Mouse (Mus musculus) erythroblast, adult 5-6 weeks (primary cell): ENCODE measurements around the gene Vps13d. TPM values are rescaled to one million over a fixed set of nuclear protein-coding genes. Genes with fewer than 3 reads are reported as not detected.

Experiments
- ATAC-seq: replicated peaks from 2 replicates; pipeline ENCODE4 v1.8.0; 2016; ENCODE audit warnings: moderate number of reproducible peaks, mild to moderate bottlenecking, moderate TSS enrichment, inconsistent platforms; ENCODE audit not compliant: poor library complexity, low FRiP score, severe bottlenecking
- total RNA-seq, 2 experiments: library from RNA; stranded (forward) in 1 of 2; stranded (reverse) in 1 of 2; fragments of 150-400 nt in 1 of 2; fragments of 200-764, 138-1000 nt in 1 of 2; gene quantifications; 2 replicates each; pipeline versions ENCODE4 v1.2.3 to v1.2.4; 2015 to 2017; ENCODE audit warnings: low replicate concordance in 2 of 2

The Vps13d gene
- total RNA-seq, 2 experiments from 2014 or later, result 38.5 to 44.2 TPM

DNA sequence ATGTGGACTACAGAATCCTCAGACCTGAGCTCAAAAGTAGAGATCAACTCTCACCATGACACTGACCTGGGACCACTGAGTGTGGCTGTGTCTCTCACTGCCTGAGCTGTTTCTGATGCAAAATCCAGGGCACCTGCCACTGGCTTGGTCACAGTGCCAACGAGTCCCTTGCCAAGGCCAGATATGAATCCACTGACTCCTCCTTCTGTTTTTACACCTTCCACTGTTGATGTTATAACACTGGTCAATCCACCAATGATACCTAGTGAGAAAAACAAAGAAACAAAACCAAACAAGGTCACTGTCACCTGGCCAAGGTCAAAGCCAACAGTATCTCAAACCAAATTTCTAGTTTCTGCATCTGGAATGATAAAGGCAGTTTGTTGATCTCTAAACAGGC lies 178.1 kb downstream of the Vps13d start:
- no peak for ATAC-seq

DNA sequence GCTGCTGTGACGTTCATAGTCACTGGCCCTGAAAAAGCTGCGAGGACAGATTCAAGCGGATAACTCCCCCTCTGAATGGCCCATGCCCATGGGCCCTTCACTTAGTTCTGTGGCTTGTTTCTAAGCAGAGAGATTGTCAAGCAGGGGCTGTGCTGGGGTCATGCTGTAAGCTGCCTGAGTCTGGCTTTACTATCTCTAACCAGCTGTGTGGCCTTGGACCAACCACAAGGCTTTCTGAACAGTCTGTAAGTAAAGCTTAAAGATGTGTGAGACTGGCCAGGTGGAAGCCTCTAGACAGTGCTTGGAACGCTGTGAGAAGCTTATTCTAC lies 180.2 kb downstream of the Vps13d start:
- ATAC-seq, result no peak

DNA sequence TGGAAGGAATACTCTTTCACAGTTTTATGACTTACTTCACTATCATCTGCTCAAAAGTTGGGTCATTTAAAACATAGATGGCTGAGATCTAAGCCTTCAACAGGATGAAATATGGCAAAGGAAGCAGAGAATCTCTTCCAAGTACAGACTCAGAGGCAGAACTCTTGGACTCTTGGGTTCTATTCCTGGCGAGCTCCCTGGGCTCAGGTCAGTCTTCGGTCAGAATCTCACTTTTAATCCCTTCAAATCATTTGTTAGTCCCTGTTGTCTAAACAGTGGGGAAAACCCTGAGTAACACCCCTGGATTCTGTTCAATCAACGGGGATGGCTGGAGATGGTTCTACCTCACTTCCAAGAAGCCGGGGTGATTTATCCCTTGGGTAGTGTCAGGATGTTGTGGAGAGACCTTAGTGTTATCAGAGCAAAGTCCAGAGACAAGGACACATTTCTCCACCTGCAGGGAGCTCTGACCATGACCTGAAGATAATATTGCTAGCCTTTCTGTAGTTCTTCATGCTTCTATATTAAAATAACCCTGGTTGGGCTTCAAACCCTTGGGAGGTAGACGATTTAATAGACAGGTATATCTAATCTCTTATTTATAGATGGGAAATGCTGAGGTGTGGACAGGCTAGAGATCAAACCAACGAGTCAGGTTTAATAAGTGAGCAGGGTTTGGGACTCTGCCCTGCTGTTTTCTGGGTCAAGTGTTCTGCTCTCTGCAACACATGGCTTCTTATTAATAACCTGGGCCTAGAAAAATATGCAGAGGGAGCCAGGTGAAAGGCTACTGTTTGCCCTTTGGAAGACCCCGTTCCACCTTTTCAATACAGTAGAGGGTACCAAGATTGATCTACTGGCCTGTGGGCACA lies 180.8 kb downstream of the Vps13d start:
- ATAC-seq, result no peak

DNA sequence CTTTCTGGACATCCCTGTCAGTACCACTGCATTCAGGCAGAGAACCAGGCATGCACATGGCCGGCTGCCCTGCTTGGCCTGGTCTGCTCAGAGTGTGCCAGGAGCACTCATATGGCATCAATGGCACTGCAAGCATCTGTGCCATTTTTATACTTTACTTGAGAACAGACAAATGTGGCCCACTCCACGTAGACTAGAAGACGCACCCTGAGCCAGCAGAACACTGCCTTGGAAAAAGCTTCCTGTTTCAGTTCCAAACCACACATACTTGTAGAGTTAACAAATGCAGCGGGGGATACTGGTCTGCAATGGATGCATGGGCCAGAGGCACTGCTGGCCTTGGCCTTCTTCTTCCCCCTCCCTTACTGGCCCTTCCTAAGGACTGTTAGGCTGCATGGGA lies 181.6 kb downstream of the Vps13d start:
- ATAC-seq, result 0 out of 2 replicates have a peak, but pooled peaks have one; percentile 6

DNA sequence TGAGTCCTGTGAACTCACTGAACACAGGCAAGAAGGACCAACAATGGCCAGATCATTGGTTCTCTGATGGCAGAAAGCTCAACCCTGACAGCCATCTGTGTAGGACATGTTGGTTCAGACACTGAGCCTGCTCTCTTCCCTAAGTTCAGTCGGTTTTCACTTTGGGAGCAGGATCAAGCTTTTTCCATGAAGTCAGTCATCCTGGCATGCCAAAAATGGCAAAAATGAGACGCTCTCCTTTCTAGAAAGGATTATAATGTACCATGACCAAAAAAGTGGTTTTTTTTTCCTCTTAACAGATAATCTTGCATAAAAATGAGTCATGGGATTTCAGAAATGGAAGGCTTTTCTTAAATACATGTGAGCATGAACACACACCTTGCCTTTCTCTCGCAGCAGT lies 183.6 kb downstream of the Vps13d start:
- no peak for ATAC-seq

DNA sequence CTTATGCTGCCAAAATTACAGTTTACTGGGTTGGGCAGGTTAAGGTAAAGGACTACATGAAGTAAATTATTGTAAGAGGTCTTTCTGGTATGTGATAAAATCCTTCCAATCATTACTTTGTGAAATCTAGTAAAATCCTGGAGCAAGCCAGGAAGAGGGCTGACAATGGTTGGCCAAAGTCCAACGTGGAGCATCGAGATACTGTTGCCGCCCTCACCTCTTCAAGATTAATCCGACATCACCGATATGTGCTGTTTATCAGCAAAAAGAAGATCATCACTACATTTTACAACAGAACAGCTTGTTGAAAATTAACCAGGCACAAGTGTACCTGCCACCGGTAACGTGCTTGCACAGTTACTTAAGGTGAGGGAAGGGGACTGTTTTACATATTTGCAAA lies 184.9 kb downstream of the Vps13d start:
- ATAC-seq, result no peak

DNA sequence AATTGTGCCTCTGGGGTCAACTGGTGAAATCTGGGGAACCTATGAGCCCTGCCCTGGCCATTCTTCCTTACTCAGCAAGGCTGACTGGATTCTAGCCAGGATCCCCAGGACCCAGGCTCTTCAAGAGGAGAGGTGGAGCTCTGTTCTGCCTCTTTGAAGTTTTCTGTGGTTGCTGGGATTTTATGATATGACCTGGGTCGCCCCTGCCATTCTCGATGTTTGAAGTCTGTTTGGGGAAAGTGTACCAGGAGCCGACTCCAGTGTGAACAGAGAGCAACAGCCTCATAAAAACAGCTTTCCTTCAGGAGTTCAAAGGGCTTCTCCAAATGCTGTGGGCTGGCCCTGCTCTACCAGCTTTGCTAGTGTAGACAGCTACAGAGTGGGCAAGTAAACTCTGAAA lies 185.4 kb downstream of the Vps13d start:
- no peak for ATAC-seq

DNA sequence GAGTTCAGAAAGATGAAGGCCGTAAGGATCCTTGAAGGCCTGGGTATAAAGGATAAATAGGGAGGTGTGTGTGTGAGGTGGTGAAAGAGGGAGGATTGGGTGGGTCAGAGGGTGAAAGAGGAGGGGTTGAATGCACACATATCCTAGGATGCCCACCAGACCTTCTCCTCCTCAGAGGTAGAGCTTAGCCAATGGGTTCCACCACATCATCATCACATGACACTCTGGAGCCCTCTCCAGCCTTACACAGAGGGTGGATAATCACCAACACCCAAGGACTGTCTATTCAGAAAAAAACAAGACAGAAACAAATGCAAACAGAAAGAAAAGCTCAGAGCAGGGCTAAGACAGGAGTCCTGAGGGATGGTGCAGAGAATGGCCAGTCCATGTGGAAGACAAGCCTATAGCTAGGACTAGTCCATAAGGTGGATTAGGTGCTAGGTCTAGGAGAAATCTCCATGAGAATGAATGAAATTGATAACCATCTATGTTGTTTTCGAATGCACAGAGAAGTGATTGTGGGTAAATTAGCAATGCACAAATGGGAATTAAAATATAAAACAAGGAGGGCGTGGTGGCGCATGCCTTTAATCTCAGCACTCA lies 188.8 kb downstream of the Vps13d start:
- ATAC-seq, result no peak

DNA sequence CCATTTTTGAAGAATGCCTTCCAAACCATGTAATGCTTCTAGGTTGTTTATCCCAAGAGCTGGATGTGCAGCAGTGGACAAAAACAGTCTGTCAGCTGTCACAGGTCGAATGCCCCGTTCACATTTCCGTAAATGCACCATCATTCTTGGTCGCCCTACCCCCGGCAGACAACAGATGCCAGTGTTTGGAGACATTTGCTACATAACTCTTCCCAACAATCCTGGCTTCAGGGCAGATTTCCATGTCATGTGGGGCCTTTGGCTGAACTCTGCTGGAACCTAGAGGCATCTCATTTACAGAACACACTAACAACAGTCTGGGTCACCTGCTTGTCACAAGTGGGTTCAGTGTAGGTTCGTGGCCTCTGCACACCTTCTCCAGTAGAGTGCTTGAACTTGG lies 190.6 kb downstream of the Vps13d start:
- ATAC-seq, result no peak

DNA sequence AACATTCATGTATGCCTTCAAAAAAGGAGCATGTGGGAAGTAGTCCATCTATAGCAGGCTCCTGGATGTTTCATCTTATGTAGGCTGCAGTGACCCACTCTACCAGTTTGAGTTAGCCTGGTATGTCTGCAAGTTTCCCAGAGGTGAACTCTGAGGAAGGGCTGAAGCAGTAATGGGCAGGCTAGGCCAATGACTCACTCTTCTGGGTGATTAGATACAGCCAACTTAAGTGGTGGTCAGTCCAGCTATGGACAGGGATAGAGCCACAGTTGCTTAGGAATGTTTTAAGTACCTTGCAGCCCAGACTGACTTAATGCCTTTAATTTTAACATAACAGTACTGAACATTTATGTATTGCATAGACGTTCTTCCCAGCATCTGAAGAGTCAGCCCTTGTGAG lies 192.1 kb downstream of the Vps13d start:
- no peak for ATAC-seq

DNA sequence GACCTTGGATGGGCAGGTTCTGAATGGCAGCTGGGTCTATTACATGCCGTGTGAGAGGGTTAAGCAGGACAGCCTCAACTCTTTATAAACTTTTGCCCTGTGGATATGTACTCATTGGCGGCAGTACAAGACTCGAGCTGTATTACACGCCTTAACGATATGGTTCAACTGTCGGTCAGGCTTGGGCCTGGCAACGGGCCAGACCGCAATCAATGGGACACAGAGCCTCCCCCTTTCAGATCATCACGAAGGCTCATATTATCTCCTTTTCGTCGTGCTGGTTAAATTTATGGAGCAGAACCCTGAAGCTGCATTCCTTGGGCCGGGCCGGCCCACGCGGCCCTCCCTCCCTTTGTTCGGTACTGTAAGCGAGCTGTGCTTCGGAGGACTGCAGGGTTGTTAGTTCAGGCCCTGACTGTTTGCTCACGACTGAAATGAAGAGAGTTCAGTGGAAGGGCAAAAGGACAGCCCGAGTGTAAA lies 194.9 kb downstream of the Vps13d start:
- ATAC-seq, result peak; percentile 79

DNA sequence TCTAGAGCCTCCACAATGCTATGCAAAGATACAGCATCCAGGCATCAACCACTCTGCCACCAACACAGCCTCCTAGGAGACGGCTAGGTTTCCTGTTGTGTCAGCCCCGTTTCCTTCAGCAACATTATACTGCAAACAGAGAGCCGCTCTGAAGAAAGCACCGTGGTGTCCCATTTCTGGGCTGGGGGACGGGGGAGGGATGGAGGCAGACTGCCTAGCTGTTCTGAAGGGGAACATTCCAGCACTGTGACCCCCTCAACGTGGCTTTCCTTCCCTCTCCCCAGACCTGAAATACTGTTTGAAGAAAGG lies 195.3 kb downstream of the Vps13d start:
- ATAC-seq, result peak; percentile 40

DNA sequence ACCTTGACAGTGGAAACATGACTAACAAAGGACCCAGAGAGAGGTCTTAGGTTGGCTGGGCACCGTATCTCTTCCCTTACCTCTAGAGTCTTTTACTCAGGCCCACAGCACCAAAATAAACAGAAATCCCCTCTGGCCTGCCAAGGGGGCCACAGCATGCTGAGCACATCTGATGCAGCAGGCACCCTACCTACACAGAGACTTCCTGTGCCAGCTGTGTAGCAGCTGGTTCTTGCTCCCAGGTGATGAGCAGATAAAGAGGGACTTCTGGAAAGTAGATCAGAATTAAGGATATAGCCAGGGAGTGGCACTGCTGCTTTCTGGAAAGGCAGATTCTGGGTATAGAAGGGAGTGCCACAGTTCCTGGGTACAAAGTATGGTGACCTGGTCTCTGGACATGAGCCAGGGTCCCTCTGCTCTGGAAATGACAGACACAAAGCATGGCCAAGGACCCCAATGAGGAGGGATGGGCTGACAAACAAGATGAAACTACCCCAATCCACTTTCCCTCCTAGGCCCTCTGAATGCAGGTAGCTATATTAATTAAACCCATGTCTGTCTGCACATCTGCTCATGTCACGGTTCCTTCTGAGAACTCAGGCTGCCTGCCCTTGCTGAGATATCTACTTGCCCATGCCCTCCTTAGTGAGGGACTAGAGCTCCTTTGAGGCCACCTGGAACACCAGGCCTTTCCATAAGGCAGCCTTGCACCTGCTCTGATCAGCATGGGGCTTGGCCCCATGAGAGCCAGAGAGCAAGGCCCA lies 195.8 kb downstream of the Vps13d start:
- ATAC-seq, result peak; percentile 42

DNA sequence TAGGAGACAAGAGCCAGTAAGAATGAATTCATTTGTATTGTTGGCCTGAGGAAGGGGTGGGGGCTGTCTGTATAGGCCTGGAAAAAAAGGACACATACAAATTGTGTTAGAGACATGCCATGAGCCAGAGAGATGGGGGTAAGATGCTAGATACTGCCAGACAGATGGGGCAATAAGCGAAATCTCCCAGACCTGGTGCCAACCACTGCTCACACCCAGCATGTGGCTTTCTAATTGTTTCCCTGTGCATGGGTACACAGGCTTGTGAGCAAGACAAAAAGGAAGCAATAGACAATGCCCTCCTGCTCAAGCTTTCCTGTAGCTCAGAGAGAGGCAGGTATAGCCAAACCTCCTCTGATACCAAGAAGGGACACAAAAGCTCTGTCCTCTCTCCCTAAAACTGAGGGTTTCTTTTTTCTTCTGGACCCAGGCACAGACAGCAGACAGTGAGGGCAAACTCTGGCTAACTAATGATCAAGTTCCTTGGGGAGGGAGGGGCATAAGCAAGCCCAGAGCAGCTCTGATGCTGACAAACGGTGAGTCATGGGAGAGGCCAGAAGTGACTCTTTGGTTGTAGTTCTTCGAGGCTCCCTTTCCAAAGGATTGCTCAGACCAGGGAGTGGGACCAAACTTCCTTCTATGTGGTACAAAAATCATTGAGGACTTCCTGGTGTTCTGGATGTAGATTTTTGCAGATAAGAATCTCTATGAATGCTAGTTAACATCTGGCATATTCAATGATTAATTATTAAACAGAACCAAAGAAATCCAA lies 196.7 kb downstream of the Vps13d start:
- ATAC-seq, result peak; percentile 64

DNA sequence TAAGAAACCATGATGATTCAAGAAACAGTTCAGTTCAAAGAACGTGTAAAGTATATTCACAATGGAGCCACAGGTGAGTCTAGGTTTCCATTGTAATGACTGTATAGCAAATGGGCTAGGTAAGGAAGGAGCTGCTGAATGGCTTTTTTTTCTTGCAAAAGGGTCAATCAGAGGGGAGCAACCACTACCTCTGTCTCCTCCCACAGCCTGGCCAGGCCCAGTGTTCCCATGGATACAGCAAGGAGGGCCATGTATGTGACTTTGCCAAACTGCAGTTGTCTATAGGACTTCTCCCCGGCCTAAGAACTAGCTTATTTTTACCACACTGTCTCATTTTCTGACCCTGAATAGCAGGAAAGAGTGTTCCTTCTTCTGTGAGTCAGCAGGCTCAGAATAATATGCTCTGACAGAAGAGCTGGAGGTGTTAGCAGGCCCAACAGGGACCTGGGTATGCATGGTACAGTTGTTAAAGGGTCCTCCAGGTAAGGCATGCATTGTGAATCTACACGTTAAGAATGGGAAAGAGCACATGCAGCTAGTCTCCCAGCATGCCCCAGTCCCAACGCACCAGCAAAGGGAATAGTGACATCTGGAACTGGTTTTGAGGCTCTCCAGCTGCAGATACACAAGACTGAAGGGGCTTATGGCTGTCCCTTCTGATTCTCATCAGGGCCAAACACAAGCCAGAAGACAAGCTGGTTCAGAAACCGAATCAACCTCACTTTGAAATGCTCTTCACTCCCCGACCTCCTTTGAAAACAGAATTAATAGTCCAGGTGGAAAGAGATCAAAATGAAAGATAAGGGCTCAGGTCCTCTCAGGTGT lies 197.6 kb downstream of the Vps13d start:
- no peak for ATAC-seq

DNA sequence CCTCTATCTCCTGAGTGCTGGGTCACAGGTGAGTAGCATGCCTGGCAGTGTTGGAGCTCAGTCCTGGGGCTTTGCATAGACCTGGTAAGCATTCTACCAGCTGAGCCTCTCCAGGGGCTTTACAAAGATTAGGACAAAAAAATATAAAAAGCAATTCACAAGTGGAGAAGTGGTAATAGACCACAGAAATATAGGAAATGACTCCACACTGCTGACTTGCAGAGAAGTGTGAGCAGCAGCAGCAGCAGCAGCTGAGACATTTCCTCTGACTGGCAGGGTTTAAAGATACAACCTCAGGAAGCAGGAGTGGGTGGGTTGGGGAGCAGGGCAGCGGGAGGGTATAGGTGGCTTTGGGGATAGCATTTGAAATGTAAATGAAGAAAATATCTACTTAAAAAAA lies 199.0 kb downstream of the Vps13d start:
- no peak for ATAC-seq

DNA sequence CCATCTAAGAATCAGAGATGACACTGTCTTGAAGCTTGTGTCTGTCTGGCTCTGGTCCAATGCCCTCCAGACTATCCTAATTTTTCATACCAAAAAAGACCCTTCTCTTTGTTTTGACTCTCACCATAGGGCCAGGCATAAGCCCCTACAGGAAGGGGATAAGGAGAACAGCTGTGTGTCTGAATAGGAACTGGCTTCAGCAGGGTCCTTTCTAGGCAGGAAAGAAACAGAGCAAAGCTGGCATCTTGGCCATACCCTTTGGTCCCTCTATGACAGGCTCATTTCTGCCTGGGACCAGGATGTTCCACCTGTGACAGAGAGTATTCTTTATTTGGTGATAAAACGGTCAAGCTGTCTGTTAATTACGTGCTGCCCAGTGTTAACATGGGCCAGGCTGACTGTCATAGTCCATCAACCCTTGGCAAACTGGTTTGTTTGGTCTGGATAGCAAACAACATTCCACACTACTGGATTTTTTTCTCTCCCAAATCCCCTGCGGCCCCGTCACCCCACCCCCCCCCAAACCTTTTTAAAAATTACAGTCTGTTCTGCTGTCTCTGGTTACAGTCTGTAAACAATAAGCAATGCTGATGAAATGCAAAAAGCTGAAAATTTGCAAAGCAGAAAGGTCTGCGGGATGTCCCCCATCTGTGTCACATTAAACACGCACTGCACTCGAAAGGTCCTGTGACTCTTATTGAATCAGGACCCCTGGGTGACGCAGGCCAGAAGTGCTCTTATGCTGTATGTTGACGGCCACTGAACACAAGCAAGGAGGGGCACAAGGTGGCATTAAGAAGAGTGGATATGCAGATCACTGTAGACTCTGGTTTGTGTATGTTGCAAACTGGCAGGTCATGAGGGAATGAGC lies 201.5 kb downstream of the Vps13d start:
- ATAC-seq, result no peak

DNA sequence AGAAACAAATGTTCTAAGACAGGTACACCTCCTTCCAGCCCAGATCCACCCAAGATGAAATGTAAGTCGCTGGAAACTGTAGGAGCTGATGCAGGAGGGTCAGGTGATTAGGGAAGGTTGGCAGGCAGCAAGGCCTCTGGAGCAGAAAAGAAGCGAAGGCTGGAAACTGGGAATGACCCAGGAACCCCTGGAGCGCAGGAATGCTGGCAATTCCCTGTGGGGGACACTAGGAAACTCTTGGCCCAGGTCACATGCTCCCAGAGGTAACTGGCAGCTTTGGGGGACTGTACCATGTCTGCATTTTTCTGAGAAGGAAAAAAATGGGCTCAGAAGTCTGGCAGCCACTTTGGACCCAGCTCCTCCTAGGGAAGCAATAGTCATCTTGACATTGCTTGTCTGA lies 202.4 kb downstream of the Vps13d start:
- no peak for ATAC-seq
